8 mouse cellular contexts compared by ENCODE assay signal in the genomic region with DNA sequence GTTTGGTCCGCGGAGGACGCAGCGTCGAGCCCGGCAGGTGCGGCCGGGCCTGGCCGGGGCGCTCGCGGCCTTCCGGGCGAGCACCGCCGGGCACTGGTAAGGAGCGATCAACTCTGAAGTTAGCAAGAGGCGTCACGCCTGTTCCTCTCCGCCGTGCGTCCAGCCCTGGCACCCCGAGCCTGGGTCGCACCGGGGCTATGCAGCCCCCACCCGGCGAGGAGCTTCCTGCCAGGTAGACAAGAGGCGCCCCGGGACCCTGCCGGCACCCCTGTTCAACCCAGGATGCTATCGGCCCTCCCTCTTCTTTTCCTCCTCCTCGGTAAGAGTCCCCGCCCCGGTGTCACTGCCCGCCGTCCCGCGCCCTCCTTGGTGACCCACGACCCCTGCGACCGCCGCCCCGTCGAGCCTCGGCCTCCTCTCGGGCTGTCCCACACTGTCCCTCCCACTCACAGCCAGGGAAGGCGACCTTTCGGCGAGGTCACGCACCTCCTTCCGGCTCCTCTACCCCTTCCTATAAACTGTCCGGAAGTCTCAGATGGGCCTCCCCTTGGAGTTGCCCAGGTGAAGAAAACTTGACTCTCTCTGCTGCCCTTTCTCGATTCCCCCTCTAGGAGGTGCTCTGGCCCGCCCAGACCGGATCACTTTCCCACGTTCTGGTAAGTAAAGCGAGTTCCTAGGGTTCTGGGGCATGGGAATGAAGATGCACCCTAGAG. TPM values are rescaled to one million over a fixed set of nuclear protein-coding genes. Genes with fewer than 3 reads are reported as not detected.
DNase-seq lines count a peak whose midpoint lies in the region; ATAC-seq and TF ChIP-seq lines count a peak whose summit lies in the region.

No protein-coding gene starts in this region.

- H3K4me3 ChIP-seq in G1E (ENCODE audit: low read depth, low read length) = peak overlapping the region; percentile 95
- peak overlapping the region; percentile 83 for H3K4me3 ChIP-seq in bone marrow macrophage, adult 2 months (ENCODE audit: insufficient read depth, low read length)
- peak overlapping the region; percentile 75 for H3K4me3 ChIP-seq in embryonic fibroblast, embryonic 13.5 days (ENCODE audit: insufficient read depth, low read length)
- H3K4me3 ChIP-seq in heart, embryonic 14.5 days (ENCODE audit: control insufficient read depth in 1 of 2, insufficient read depth in 1 of 2, low read depth in 1 of 2, low read length in 2 of 2) = peak overlapping the region; percentile 91 to 96

- peaks cover 59% of the 10 kb centered on the region for H3K4me1 ChIP-seq in G1E (ENCODE audit: insufficient read depth, low read depth, low read length)
- H3K4me1 ChIP-seq in bone marrow macrophage, adult 2 months (ENCODE audit: control insufficient read depth, insufficient read depth, low read length) = no peaks in the 10 kb centered on the region
- H3K4me1 ChIP-seq in embryonic fibroblast, embryonic 13.5 days (ENCODE audit: control insufficient read depth, insufficient read depth, low read length) = no peaks in the 10 kb centered on the region
- H3K4me1 ChIP-seq in heart, embryonic 14.5 days (ENCODE audit: control insufficient read depth in 2 of 2, insufficient read depth in 2 of 2, low read length in 2 of 2) = peaks cover 2 to 4% of the 10 kb centered on the region in 2 experiments; a peak in 1 of 4 replicates

- H3K9me3 ChIP-seq in G1E (replicated peaks) = no peaks in the 10 kb centered on the region
- H3K9me3 ChIP-seq in heart, embryonic 14.5 days (ENCODE audit: control insufficient read depth, low read length) = no peaks in the 10 kb centered on the region

- peak; percentile 24; the same call in 1 of the 2 replicates for TF ChIP-seq CTCF in G1E (IDR thresholded peaks at IDR 0.05; ENCODE audit: low read depth, low read length)
- TF ChIP-seq CTCF in bone marrow macrophage, adult 2 months (IDR thresholded peaks at IDR 0.05; ENCODE audit: low read depth, low read length) = peak; percentile 63
- TF ChIP-seq CTCF in embryonic fibroblast, embryonic 13.5 days (IDR thresholded peaks at IDR 0.05; ENCODE audit: borderline replicate concordance, insufficient read depth, low read length) = peak; percentile 38; the same call in 1 of the 2 replicates

- H3K36me3 ChIP-seq in G1E (replicated peaks) = peaks cover 40% of the 10 kb centered on the region
- H3K36me3 ChIP-seq in heart, embryonic 14.5 days (ENCODE audit: control insufficient read depth, insufficient read depth, low read length) = peaks cover 39% of the 10 kb centered on the region

- no peaks in the 10 kb centered on the region; the same call in 1 of the 2 replicates for H3K27me3 ChIP-seq in G1E (ENCODE audit: insufficient read depth, low read length)
- H3K27me3 ChIP-seq in heart, embryonic 14.5 days (ENCODE audit: control insufficient read depth, insufficient read depth, low read length) = no peaks in the 10 kb centered on the region

- peak; percentile 74 for ATAC-seq in G1E (ENCODE audit: extremely low read depth, insufficient number of reproducible peaks, low FRiP score, poor library complexity, severe bottlenecking)
- ATAC-seq in heart, embryonic 14.5 days (ENCODE audit: insufficient number of reproducible peaks, insufficient read depth, low FRiP score, low read depth) = peak; percentile 76

- TF ChIP-seq POLR2A in bone marrow macrophage, adult 2 months (IDR thresholded peaks at IDR 0.05; ENCODE audit: borderline replicate concordance, low read depth, low read length) = no peak
- no peak for TF ChIP-seq POLR2A in embryonic fibroblast, embryonic 13.5 days (IDR thresholded peaks at IDR 0.05; ENCODE audit: low read depth, low read length)

- peak; percentile 79 for DNase-seq in G1E (ENCODE audit: low spot score)
- peak; percentile 79 for DNase-seq in kidney, postnatal 10 days
- DNase-seq in lung, postnatal 25 days (ENCODE audit: low spot score) = peak; percentile 89
- peak; percentile 59 for DNase-seq in ovary, postnatal 14 days (ENCODE audit: low spot score)
- DNase-seq in urinary bladder, postnatal 25 days (ENCODE audit: low spot score) = peak; percentile 51

- peak overlapping the region; percentile 92 for H3K9ac ChIP-seq in heart, embryonic 14.5 days (ENCODE audit: low read length)

- H3K27ac ChIP-seq in bone marrow macrophage, adult 2 months (ENCODE audit: insufficient read depth, low read depth, low read length) = peak overlapping the region; percentile 35
- peak overlapping the region; percentile 28 for H3K27ac ChIP-seq in embryonic fibroblast, embryonic 13.5 days (ENCODE audit: insufficient read depth, low read length)
- peak overlapping the region; percentile 66 to 83 for H3K27ac ChIP-seq in heart, embryonic 14.5 days (replicated peaks in 1 of 2; ENCODE audit: control insufficient read depth in 1 of 2, insufficient read depth in 1 of 2, low read depth in 2 of 2, low read length in 2 of 2)

- 2% methylated on average over 53 of the region's 57 CpGs for WGBS in heart, embryonic 14.5 days

- H3K4me2 ChIP-seq in heart, embryonic 14.5 days (ENCODE audit: low read length) = peak overlapping the region; percentile 84

RNA-seq across cellular contexts. Expression of gene Lrp10, which starts 0.5 kb away (rescaled TPM):
- total RNA-seq in G1E (2014; fragmentation: Nextera tagmentation) = 36.3 and 44.4 TPM in 2 replicates
- total RNA-seq in G1E (2017) = 25.5 and 39.7 TPM in 2 replicates
- 226 and 280 TPM in 2 replicates for polyA plus RNA-seq in G1E (2012)
- 64.2 and 81.2 TPM in 2 replicates for polyA plus RNA-seq in bone marrow macrophage, adult 2 months (2012; ENCODE audit: insufficient read depth, insufficient read length, missing spikeins)
- 85.6 and 98.2 TPM in 2 replicates for polyA plus RNA-seq in embryonic fibroblast, embryonic 13.5 days (2011; ENCODE audit: insufficient read length, low read depth, missing spikeins)
- 40.6 and 47.8 TPM in 2 replicates for polyA plus RNA-seq in heart, embryonic 14.5 days (2014; fragmentation: Nextera tagmentation; extraction: Ambion mirVana)

RNA-seq across cellular contexts. Expression of gene Rem2, which starts 11.5 kb away (rescaled TPM):
- not detected in 2 replicates for total RNA-seq in G1E (2014; fragmentation: Nextera tagmentation)
- total RNA-seq in G1E (2017) = not detected in 2 replicates
- 0.06 and 0.08 TPM in 2 replicates for polyA plus RNA-seq in G1E (2012)
- polyA plus RNA-seq in bone marrow macrophage, adult 2 months (2012; ENCODE audit: insufficient read depth, insufficient read length, missing spikeins) = not detected in 2 replicates
- polyA plus RNA-seq in embryonic fibroblast, embryonic 13.5 days (2011; ENCODE audit: insufficient read length, low read depth, missing spikeins) = 0.94 TPM in 1 of 2 replicates, not detected in the other
- 1.4 TPM in 2 replicates for polyA plus RNA-seq in heart, embryonic 14.5 days (2014; fragmentation: Nextera tagmentation; extraction: Ambion mirVana)

RNA-seq across cellular contexts. Expression of gene Mmp14, which starts 33.0 kb away (rescaled TPM):
- total RNA-seq in G1E (2014; fragmentation: Nextera tagmentation) = 60.4 and 66.0 TPM in 2 replicates
- 28.6 and 33.8 TPM in 2 replicates for total RNA-seq in G1E (2017)
- polyA plus RNA-seq in G1E (2012) = 108 and 147 TPM in 2 replicates
- polyA plus RNA-seq in bone marrow macrophage, adult 2 months (2012; ENCODE audit: insufficient read depth, insufficient read length, missing spikeins) = 20.2 and 24.9 TPM in 2 replicates
- polyA plus RNA-seq in embryonic fibroblast, embryonic 13.5 days (2011; ENCODE audit: insufficient read length, low read depth, missing spikeins) = 618 and 779 TPM in 2 replicates
- polyA plus RNA-seq in heart, embryonic 14.5 days (2014; fragmentation: Nextera tagmentation; extraction: Ambion mirVana) = 100 and 115 TPM in 2 replicates

RNA-seq across cellular contexts. Expression of gene Mrpl52, which starts 37.7 kb away (rescaled TPM):
- 318 and 469 TPM in 2 replicates for total RNA-seq in G1E (2014; fragmentation: Nextera tagmentation)
- total RNA-seq in G1E (2017) = 238 and 282 TPM in 2 replicates
- 1,643 and 2,190 TPM in 2 replicates for polyA plus RNA-seq in G1E (2012)
- 88.5 and 89.7 TPM in 2 replicates for polyA plus RNA-seq in bone marrow macrophage, adult 2 months (2012; ENCODE audit: insufficient read depth, insufficient read length, missing spikeins)
- 138 and 143 TPM in 2 replicates for polyA plus RNA-seq in embryonic fibroblast, embryonic 13.5 days (2011; ENCODE audit: insufficient read length, low read depth, missing spikeins)
- 266 and 307 TPM in 2 replicates for polyA plus RNA-seq in heart, embryonic 14.5 days (2014; fragmentation: Nextera tagmentation; extraction: Ambion mirVana)

RNA-seq across cellular contexts. Expression of gene Slc7a7, which starts 46.9 kb away (rescaled TPM):
- total RNA-seq in G1E (2014; fragmentation: Nextera tagmentation) = 4.6 and 6.2 TPM in 2 replicates
- total RNA-seq in G1E (2017) = 0.55 and 0.76 TPM in 2 replicates
- polyA plus RNA-seq in G1E (2012) = 0.88 and 1.1 TPM in 2 replicates
- 30.9 and 32.7 TPM in 2 replicates for polyA plus RNA-seq in bone marrow macrophage, adult 2 months (2012; ENCODE audit: insufficient read depth, insufficient read length, missing spikeins)
- 6.9 and 7.0 TPM in 2 replicates for polyA plus RNA-seq in embryonic fibroblast, embryonic 13.5 days (2011; ENCODE audit: insufficient read length, low read depth, missing spikeins)
- polyA plus RNA-seq in heart, embryonic 14.5 days (2014; fragmentation: Nextera tagmentation; extraction: Ambion mirVana) = 10.0 and 10.9 TPM in 2 replicates

Comparison
In these comparisons a context has a peak if more than half of its experiments do, and no peak if none do; other contexts are left out.
1. Peak in every context shown above with its lines: DNase-seq, ATAC-seq, H3K4me3 ChIP-seq and H3K27ac ChIP-seq.